Mouse (Mus musculus) midbrain, embryonic 12.5 days (tissue): ENCODE data around the gene Slc25a13. TPM values are rescaled to one million over a fixed set of nuclear protein-coding genes. Genes with fewer than 3 reads are reported as not detected.
"Not testable (repeated sequence)": the region's sequence is repeated elsewhere in the genome, so short reads cannot be mapped to it uniquely, and the experiment has no call there.

ENCODE experiments used
- ATAC-seq: fragments of 200-750 bp; cut with Nextera tagmentation; 2 replicates; pipeline ENCODE4 v1.8.0; 2017; ENCODE audit warnings: low read depth, moderate TSS enrichment, moderate library complexity; ENCODE audit not compliant: low FRiP score
- H3K27ac ChIP-seq: fragments of 300-500 bp; sonication (generic); replicated peaks from 2 replicates; pipeline ENCODE4 v1.5.1; 2016; ENCODE audit warnings: mild to moderate bottlenecking
- H3K27me3 ChIP-seq: fragments of 300-500 bp; sonication (generic); 2 replicates; pipeline ENCODE4 v1.6.1; 2016; ENCODE audit warnings: mild to moderate bottlenecking
- H3K36me3 ChIP-seq: fragments of 300-500 bp; sonication (generic); 2 replicates; pipeline ENCODE4 v1.6.1; 2016
- H3K4me1 ChIP-seq: fragments of 300-500 bp; sonication (generic); 2 replicates; pipeline ENCODE4 v1.6.1; 2016
- H3K4me2 ChIP-seq: fragments of 300-500 bp; sonication (generic); replicated peaks from 2 replicates; pipeline ENCODE4 v1.6.1; 2016; ENCODE audit warnings: mild to moderate bottlenecking, moderate library complexity
- H3K4me3 ChIP-seq: fragments of 300-500 bp; sonication (generic); 2 replicates; pipeline ENCODE4 v1.5.1; 2016; ENCODE audit warnings: mild to moderate bottlenecking
- H3K9ac ChIP-seq: fragments of 300-500 bp; sonication (generic); replicated peaks from 2 replicates; pipeline ENCODE4 v1.6.1; 2016; ENCODE audit warnings: mild to moderate bottlenecking, moderate library complexity
- H3K9me3 ChIP-seq: fragments of 300-500 bp; sonication (generic); 2 replicates; pipeline ENCODE4 v1.6.1; 2016; ENCODE audit warnings: mild to moderate bottlenecking
- WGBS: fragments of 180-500 bp; shearing (Covaris S2); methylation state at CpG from one replicate; pipeline ENCODE4 v1.1.7; 2016; 5-methylcytosine and 5-hydroxymethylcytosine counted together
- polyA plus RNA-seq: library from polyadenylated mRNA; unstranded; fragments of >200 nt; fragmentation: Nextera tagmentation; extraction: Ambion mirVana; gene quantifications from 2 replicates; pipeline ENCODE4 v1.2.1, GENCODE M21; 2016

Slc25a13 gene
- polyA plus RNA-seq, 1 experiment from 2014 or later: 23.6 TPM

- 90% methylated on average over 10 of the region's 10 CpGs for WGBS
- Histone ChIP-seq H3K4me2 (no peak overlapping the region), H3K4me3 (no peak overlapping the region), H3K27ac (no peak overlapping the region), H3K9me3 (no peaks in the 10 kb centered on the region), H3K4me1 (no peaks in the 10 kb centered on the region), H3K9ac (no peak overlapping the region), H3K27me3 (no peaks in the 10 kb centered on the region), H3K36me3 (0 out of 2 replicates have a peak, but pooled peaks cover 6% of the 10 kb centered on the region)
- no peak for ATAC-seq
These were observed 17.7 kb downstream of the Slc25a13 start for GRCm38 (mm10) chr6:6199138-6199870.

- not testable (repeated sequence) for H3K27ac ChIP-seq, H3K4me1 ChIP-seq, H3K9ac ChIP-seq, H3K4me3 ChIP-seq, H3K36me3 ChIP-seq, H3K4me2 ChIP-seq, H3K9me3 ChIP-seq, H3K27me3 ChIP-seq, ATAC-seq
- 94% methylated on average over 3 of the region's 3 CpGs for WGBS
These were observed 18.9 kb downstream of the Slc25a13 start for GRCm38 (mm10) chr6:6198056-6198455.

- H3K36me3 ChIP-seq: 0 out of 2 replicates have a peak, but pooled peaks cover 6% of the 10 kb centered on the region
- H3K9me3 ChIP-seq: no peaks in the 10 kb centered on the region
- ATAC-seq: no peak
- 91% methylated on average over 6 of the region's 6 CpGs for WGBS
- H3K9ac ChIP-seq: no peak overlapping the region
- H3K4me1 ChIP-seq: no peaks in the 10 kb centered on the region
- H3K4me2 ChIP-seq: no peak overlapping the region
- no peak overlapping the region for H3K4me3 ChIP-seq
- no peaks in the 10 kb centered on the region for H3K27me3 ChIP-seq
- no peak overlapping the region for H3K27ac ChIP-seq
These were observed 19.6 kb downstream of the Slc25a13 start for GRCm38 (mm10) chr6:6197339-6197738.

- H3K4me3 ChIP-seq: no peak overlapping the region
- H3K4me2 ChIP-seq: no peak overlapping the region
- WGBS: 80% methylated on average over 4 of the region's 4 CpGs
- no peaks in the 10 kb centered on the region for H3K9me3 ChIP-seq
- H3K4me1 ChIP-seq: no peaks in the 10 kb centered on the region
- H3K27ac ChIP-seq: no peak overlapping the region
- ATAC-seq: no peak
- 0 out of 2 replicates have a peak, but pooled peaks cover 6% of the 10 kb centered on the region for H3K36me3 ChIP-seq
- H3K9ac ChIP-seq: no peak overlapping the region
- no peaks in the 10 kb centered on the region for H3K27me3 ChIP-seq
These were observed 20.4 kb downstream of the Slc25a13 start for GRCm38 (mm10) chr6:6196527-6196926.

- Histone ChIP-seq H3K4me3 (no peak overlapping the region), H3K4me2 (no peak overlapping the region), H3K27ac (no peak overlapping the region), H3K36me3 (no peaks in the 10 kb centered on the region), H3K9me3 (no peaks in the 10 kb centered on the region), H3K9ac (no peak overlapping the region), H3K27me3 (no peaks in the 10 kb centered on the region), H3K4me1 (no peaks in the 10 kb centered on the region)
- WGBS: 91% methylated on average over 6 of the region's 6 CpGs
- ATAC-seq: no peak
These were observed 22.1 kb downstream of the Slc25a13 start for GRCm38 (mm10) chr6:6194831-6195230.

- Histone ChIP-seq H3K4me2 (no peak overlapping the region), H3K36me3 (no peaks in the 10 kb centered on the region), H3K27me3 (no peaks in the 10 kb centered on the region), H3K9me3 (no peaks in the 10 kb centered on the region), H3K27ac (no peak overlapping the region), H3K4me1 (no peaks in the 10 kb centered on the region), H3K9ac (no peak overlapping the region), H3K4me3 (no peak overlapping the region)
- ATAC-seq: no peak
- 92% methylated on average over 13 of the region's 13 CpGs for WGBS
These were observed 23.1 kb downstream of the Slc25a13 start for GRCm38 (mm10) chr6:6193906-6194305.

- Histone ChIP-seq H3K27ac (no peak overlapping the region), H3K36me3 (no peaks in the 10 kb centered on the region), H3K4me3 (no peak overlapping the region), H3K4me2 (no peak overlapping the region), H3K9ac (no peak overlapping the region), H3K4me1 (no peaks in the 10 kb centered on the region), H3K9me3 (no peaks in the 10 kb centered on the region), H3K27me3 (no peaks in the 10 kb centered on the region)
- no peak for ATAC-seq
- 95% methylated on average over 7 of the region's 7 CpGs for WGBS
These were observed 24.6 kb downstream of the Slc25a13 start for GRCm38 (mm10) chr6:6192413-6192812.

- Histone ChIP-seq H3K27me3 (no peaks in the 10 kb centered on the region), H3K9ac (no peak overlapping the region), H3K27ac (no peak overlapping the region), H3K36me3 (no peaks in the 10 kb centered on the region), H3K4me1 (no peaks in the 10 kb centered on the region), H3K4me2 (no peak overlapping the region), H3K4me3 (no peak overlapping the region), H3K9me3 (no peaks in the 10 kb centered on the region)
- 82% methylated on average over 8 of the region's 8 CpGs for WGBS
- ATAC-seq: no peak
These were observed 25.2 kb downstream of the Slc25a13 start for GRCm38 (mm10) chr6:6191596-6192337.

- ATAC-seq: no peak
- Histone ChIP-seq H3K9me3 (no peaks in the 10 kb centered on the region), H3K4me2 (no peak overlapping the region), H3K36me3 (no peaks in the 10 kb centered on the region), H3K4me1 (no peaks in the 10 kb centered on the region), H3K4me3 (no peak overlapping the region), H3K9ac (no peak overlapping the region), H3K27ac (no peak overlapping the region), H3K27me3 (no peaks in the 10 kb centered on the region)
- WGBS: 85% methylated on average over 6 of the region's 6 CpGs
These were observed 28.0 kb downstream of the Slc25a13 start for GRCm38 (mm10) chr6:6188970-6189369.

- Histone ChIP-seq H3K36me3 (no peaks in the 10 kb centered on the region), H3K9ac (no peak overlapping the region), H3K4me3 (no peak overlapping the region), H3K4me2 (no peak overlapping the region), H3K9me3 (no peaks in the 10 kb centered on the region), H3K27ac (no peak overlapping the region), H3K27me3 (no peaks in the 10 kb centered on the region), H3K4me1 (no peaks in the 10 kb centered on the region)
- no peak for ATAC-seq
- 92% methylated on average over 4 of the region's 4 CpGs for WGBS
These were observed 30.5 kb downstream of the Slc25a13 start for GRCm38 (mm10) chr6:6186468-6186867.

- WGBS: 90% methylated on average over 3 of the region's 3 CpGs
- H3K4me2 ChIP-seq: no peak overlapping the region
- no peaks in the 10 kb centered on the region for H3K4me1 ChIP-seq
- H3K27me3 ChIP-seq: no peaks in the 10 kb centered on the region
- H3K27ac ChIP-seq: no peak overlapping the region
- H3K36me3 ChIP-seq: no peaks in the 10 kb centered on the region
- no peak for ATAC-seq
- H3K4me3 ChIP-seq: no peak overlapping the region
- no peaks in the 10 kb centered on the region for H3K9me3 ChIP-seq
- H3K9ac ChIP-seq: no peak overlapping the region
These were observed 31.3 kb downstream of the Slc25a13 start for GRCm38 (mm10) chr6:6185735-6186068.

- no peak overlapping the region for H3K4me2 ChIP-seq
- no peak for ATAC-seq
- no peaks in the 10 kb centered on the region for H3K36me3 ChIP-seq
- no peak overlapping the region for H3K9ac ChIP-seq
- H3K4me3 ChIP-seq: no peak overlapping the region
- H3K27ac ChIP-seq: no peak overlapping the region
- WGBS: 88% methylated on average over 7 of the region's 7 CpGs
- H3K9me3 ChIP-seq: no peaks in the 10 kb centered on the region
- no peaks in the 10 kb centered on the region for H3K4me1 ChIP-seq
- H3K27me3 ChIP-seq: no peaks in the 10 kb centered on the region
These were observed 31.8 kb downstream of the Slc25a13 start for GRCm38 (mm10) chr6:6184921-6185734.
